Mouse (Mus musculus): ENCODE measurements around the gene Sbds. TPM values are rescaled to one million over a fixed set of nuclear protein-coding genes. Genes with fewer than 3 reads are reported as not detected.

Sbds gene
- polyA plus RNA-seq, 1 experiment: 47.2 TPM

DNA sequence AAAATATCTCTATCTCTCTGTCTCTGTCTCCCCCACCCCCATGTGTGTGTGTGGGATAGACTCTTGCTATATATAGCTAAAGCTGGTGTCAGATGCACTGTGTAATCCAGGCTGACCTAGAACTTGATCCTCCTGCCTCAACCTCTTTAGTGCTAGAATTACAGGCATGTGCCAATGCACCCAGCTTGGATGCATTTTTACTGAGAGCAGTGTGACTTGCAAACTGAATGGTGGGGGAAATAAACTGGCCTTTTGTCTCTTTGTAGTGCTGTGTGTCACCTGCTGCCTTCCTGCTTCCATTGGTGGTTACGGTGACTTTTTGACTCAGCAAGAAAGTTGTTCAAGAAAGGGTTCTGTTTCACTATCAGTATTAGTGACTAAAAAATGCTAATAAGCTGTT lies 59.0 kb downstream of the Sbds start:
- Histone ChIP-seq H3K36me3 (ENCODE audit: control insufficient read depth, insufficient read depth) (peaks cover 27% of the 10 kb centered on the region), H3K4me3 (no peak overlapping the region)

More for the DNA sequence above, 59.0 kb downstream of the Sbds start:
- H3K27me3 ChIP-seq (ENCODE audit: control insufficient read depth, insufficient read depth, insufficient read length): no peaks in the 10 kb centered on the region
- peak overlapping the region; percentile 35 for H3K4me2 ChIP-seq (ENCODE audit: low read depth)
- no peaks in the 10 kb centered on the region for H3K79me2 ChIP-seq (ENCODE audit: control insufficient read depth, insufficient read depth)
- TF ChIP-seq POLR2A (IDR thresholded peaks at IDR 0.05; ENCODE audit: insufficient read length, low read depth) (no peak), MYOG (IDR thresholded peaks at IDR 0.05; ENCODE audit: control insufficient read depth in 1 of 3, insufficient read depth in 1 of 3, insufficient read length in 2 of 3, low read depth in 2 of 3) (no peak), SRF (IDR thresholded peaks at IDR 0.05; ENCODE audit: control insufficient read depth, insufficient read length, low read depth) (peak; percentile 74)
- H3ac ChIP-seq (ENCODE audit: control insufficient read depth, insufficient read length): no peak overlapping the region

Other genes with a start within 250 kb of the Sbds start
- 45.8 TPM for gene Asl, start 226.3 kb downstream of the Sbds start, polyA plus RNA-seq (2012; fragmentation: generic; extraction: Trizol)
- 30.8 TPM for gene Crcp, start 226.2 kb downstream of the Sbds start, polyA plus RNA-seq (2012; fragmentation: generic; extraction: Trizol)
- gene Tpst1, start 182.2 kb downstream of the Sbds start, polyA plus RNA-seq (2012; fragmentation: generic; extraction: Trizol): 9.4 TPM
- 4.5 TPM for gene Kctd7, start 110.7 kb downstream of the Sbds start, polyA plus RNA-seq (2012; fragmentation: generic; extraction: Trizol)
- 18.8 TPM for gene Rabgef1, start 83.7 kb downstream of the Sbds start, polyA plus RNA-seq (2012; fragmentation: generic; extraction: Trizol)
- gene Tmem248, start 38.4 kb downstream of the Sbds start, polyA plus RNA-seq (2012; fragmentation: generic; extraction: Trizol): 25.3 TPM
- 23.6 TPM for gene Tyw1, start 89 bp upstream of the Sbds start, polyA plus RNA-seq (2012; fragmentation: generic; extraction: Trizol)
- not detected for gene Caln1, start 113.9 kb upstream of the Sbds start, polyA plus RNA-seq (2012; fragmentation: generic; extraction: Trizol)
- not detected for gene A330070K13Rik, start 129.1 kb upstream of the Sbds start, polyA plus RNA-seq (2012; fragmentation: generic; extraction: Trizol)

All from myocyte (in vitro differentiated cells).